Mouse (Mus musculus): ENCODE measurements around the gene Gtf2h2. TPM values are rescaled to one million over a fixed set of nuclear protein-coding genes. Genes with fewer than 3 reads are reported as not detected.

The Gtf2h2 gene
- total RNA-seq (2023): 10 to 100 TPM; 62.5 to 68.3 TPM

GRCm38 (mm10) chr13:100492061-100492787, at the start of gene Gtf2h2:
Gene Gtf2h2, minus strand, starts transcription at chr13:100492579.

GRCm38 (mm10) chr13:100452415-100453127, 39.8 kb downstream of the Gtf2h2 start, which contains the start of gene Naip1:
Gene Naip1, minus strand, starts transcription at chr13:100452869.

Other genes starting within 250 kb of the Gtf2h2 start
- gene Naip5, start 246.3 kb downstream of the Gtf2h2 start, total RNA-seq (2023): 1 to 10 TPM; 5.1 to 6.5 TPM
- gene Naip6, start 174.9 kb downstream of the Gtf2h2 start, total RNA-seq (2023): 1 to 10 TPM; 2.7 to 3.8 TPM
- gene Naip1, start 39.7 kb downstream of the Gtf2h2 start, total RNA-seq (2023): not detected
- gene Ocln, start 60.1 kb upstream of the Gtf2h2 start, total RNA-seq (2023): not detected
- 10 to 100 TPM; 11.5 to 12.1 TPM for gene Marveld2, start 124.4 kb upstream of the Gtf2h2 start, total RNA-seq (2023)
- gene Ak6, start 158.4 kb upstream of the Gtf2h2 start, total RNA-seq (2023): 100 to 1,000 TPM in 1 of 2 experiments, 10 to 100 TPM in 1; 94.5 to 113 TPM
- 10 to 100 TPM; 36.1 to 39.4 TPM for gene Rad17, start 158.5 kb upstream of the Gtf2h2 start, total RNA-seq (2023)
- gene Taf9, start 159.0 kb upstream of the Gtf2h2 start, total RNA-seq (2023): 10 to 100 TPM; 18.1 to 26.9 TPM
- 10 to 100 TPM; 11.5 to 17.8 TPM for gene Ccdc125, start 177.1 kb upstream of the Gtf2h2 start, total RNA-seq (2023)
- gene Cdk7, start 238.4 kb upstream of the Gtf2h2 start, total RNA-seq (2023): 10 to 100 TPM; 42.3 to 45.6 TPM

All from B cell, adult 67 days (primary cell).